Mouse (Mus musculus): ENCODE measurements around the gene Gm13030.

DNA sequence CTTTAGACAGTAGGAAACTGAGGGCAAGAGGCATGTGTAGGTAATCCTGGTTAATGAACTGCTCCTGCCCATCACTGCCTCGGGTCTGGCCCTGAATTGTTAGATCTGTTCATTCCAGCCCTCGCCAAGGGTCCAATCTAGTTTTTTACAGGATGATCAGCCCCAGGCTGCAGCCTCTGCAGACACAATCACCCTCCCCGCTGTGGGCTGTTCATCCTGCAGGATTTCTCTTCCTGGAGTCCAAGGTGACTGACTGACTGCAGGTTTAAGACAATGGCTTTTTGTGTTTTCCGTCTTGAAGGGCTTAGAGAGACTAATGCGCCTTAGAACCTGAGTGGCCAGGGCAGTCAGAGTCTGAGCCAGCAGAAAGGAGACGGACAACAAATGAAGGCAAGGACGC is 15.4 kb upstream of the Gm13030 start:
- TF ChIP-seq CTCF (IDR thresholded peaks at IDR 0.05; ENCODE audit: borderline replicate concordance, insufficient read depth, low read depth, low read length) (no peak), POLR2A (IDR thresholded peaks at IDR 0.05; ENCODE audit: borderline replicate concordance, insufficient read depth, low read length) (no peak)
